Mouse (Mus musculus) liver, adult 2 months (tissue): ENCODE results near the gene Tnfrsf14.

Experiments used
- CTCF ChIP-seq: fragments of 200-500 bp; IDR thresholded peaks from 2 replicates; pipeline ENCODE4 v1.5.1; 2011; ENCODE audit warnings: low read depth, low read length, control low read depth
- POLR2A ChIP-seq: fragments of 200-500 bp; IDR thresholded peaks from 2 replicates; pipeline ENCODE4 v1.6.1; 2011; ENCODE audit warnings: low read length, control low read depth; ENCODE audit not compliant: insufficient read depth; ENCODE audit errors: extremely low read depth

DNA sequence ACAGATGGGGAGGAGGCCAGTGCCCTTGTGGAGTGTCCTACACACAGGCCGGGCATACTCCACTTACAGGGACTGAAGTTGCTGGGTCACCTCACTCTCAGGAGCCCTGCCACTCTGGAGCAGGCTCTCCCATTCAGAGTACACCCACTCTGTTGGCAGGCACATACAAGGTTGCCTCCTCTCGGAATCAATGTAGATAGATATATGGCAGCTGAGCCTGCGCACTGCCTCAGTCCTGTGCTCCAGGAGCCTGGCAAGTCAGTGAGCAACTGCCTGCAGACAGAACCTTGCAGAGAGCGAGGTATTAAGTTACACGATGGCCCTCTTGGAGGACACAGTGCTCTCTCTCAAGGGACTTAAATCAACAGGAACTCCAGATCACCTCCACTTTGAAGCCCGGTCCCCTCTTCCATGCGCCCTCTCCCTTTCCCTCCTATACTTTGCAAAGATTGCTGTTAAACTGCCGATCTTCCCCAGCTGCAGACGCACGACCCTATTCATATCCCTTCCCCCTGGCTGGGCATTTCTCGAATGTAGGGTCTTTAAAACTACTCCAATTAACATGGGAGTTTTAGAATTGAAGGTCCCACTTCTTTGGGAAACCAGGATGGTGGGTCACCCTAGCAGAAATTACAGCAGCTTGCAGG lies 35.0 kb upstream of the Tnfrsf14 start:
- TF ChIP-seq POLR2A, result no peak
- no peak for TF ChIP-seq CTCF
